Mouse (Mus musculus): Measurements from ENCODE around the gene Tiprl. TPM values are rescaled to one million over a fixed set of nuclear protein-coding genes. Genes with fewer than 3 reads are reported as not detected.
A peak's percentile ranks its signal among the peaks of the same experiment; 100 is the strongest.

Gene Tiprl
- polyA plus RNA-seq, 1 experiment, result 16.3 TPM

- DNase-seq, result peak; percentile 90
- Histone ChIP-seq H3K4me3 (replicated peaks; ENCODE audit: extremely low read depth, low read depth, low read length) (peak within 1 kb of the TSS; percentile 91), H3K4me1 (ENCODE audit: control insufficient read depth, insufficient read depth, low read length) (peaks cover 11% of the 10 kb centered on the region)
- under 1% methylated on average over 65 of the region's 69 CpGs for WGBS
- TF ChIP-seq POLR2A (IDR thresholded peaks at IDR 0.05; ENCODE audit: borderline replicate concordance, extremely low read depth, low read depth, low read length), result peak; percentile 68; the same call in 1 of the 2 replicates
- TF ChIP-seq CTCF (IDR thresholded peaks at IDR 0.05; ENCODE audit: insufficient read depth, low read length), result peak; percentile 39; the same call in 1 of the 2 replicates
Measured at GRCm38 (mm10) chr1:165193880-165194661, 42.7 kb downstream of the Tiprl start, which contains the start of gene Sft2d2. Gene Sft2d2 (minus strand): TSS chr1:165194438.

GRCm38 (mm10) chr1:165193426-165193825 is 43.4 kb downstream of the Tiprl start:
- 5% methylated on average over 7 of the region's 7 CpGs for WGBS
- TF ChIP-seq POLR2A (IDR thresholded peaks at IDR 0.05; ENCODE audit: borderline replicate concordance, extremely low read depth, low read depth, low read length), result no peak
- no peak for DNase-seq

GRCm38 (mm10) chr1:165192714-165193264 is 44.0 kb downstream of the Tiprl start:
- whole genome bisulfite sequencing, result 44% methylated on average over 10 of the region's 10 CpGs

More at GRCm38 (mm10) chr1:165193426-165193825, 43.4 kb downstream of the Tiprl start:
- peaks cover 16% of the 10 kb centered on the region for H3K4me1 ChIP-seq (ENCODE audit: control insufficient read depth, insufficient read depth, low read length)
- peak overlapping the region; percentile 91 for H3K4me3 ChIP-seq (replicated peaks; ENCODE audit: extremely low read depth, low read depth, low read length)

DNA sequence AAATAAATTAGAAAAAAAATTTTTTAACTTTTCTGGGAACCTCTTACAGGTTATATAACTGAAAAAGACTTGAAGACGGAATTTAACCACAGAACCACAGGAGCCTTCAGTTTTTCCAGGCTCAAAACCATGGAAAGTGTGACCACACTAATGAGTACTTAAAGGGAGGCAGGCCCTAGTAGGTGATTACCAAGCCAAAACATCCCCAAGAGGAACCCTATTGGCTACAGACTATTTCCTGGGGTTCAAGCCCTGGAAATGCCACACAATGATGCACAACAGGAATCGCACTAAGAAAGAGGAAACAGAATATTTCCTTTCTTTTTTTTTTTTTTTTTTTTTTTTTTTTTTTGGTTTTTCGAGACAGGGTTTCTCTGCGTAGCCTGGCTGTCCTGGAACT is 44.7 kb downstream of the Tiprl start:
- Histone ChIP-seq H3K4me3 (replicated peaks; ENCODE audit: extremely low read depth, low read depth, low read length) (no peak overlapping the region), H3K4me1 (ENCODE audit: control insufficient read depth, insufficient read depth, low read length) (peaks cover 16% of the 10 kb centered on the region)
- 35% methylated on average over 4 of the region's 4 CpGs for WGBS
- no peak for DNase-seq
- TF ChIP-seq POLR2A (IDR thresholded peaks at IDR 0.05; ENCODE audit: borderline replicate concordance, extremely low read depth, low read depth, low read length), result no peak
- no peak for TF ChIP-seq CTCF (IDR thresholded peaks at IDR 0.05; ENCODE audit: insufficient read depth, low read length)

More at GRCm38 (mm10) chr1:165192714-165193264, 44.0 kb downstream of the Tiprl start:
- TF ChIP-seq CTCF (IDR thresholded peaks at IDR 0.05; ENCODE audit: insufficient read depth, low read length), result no peak
- H3K4me3 ChIP-seq (replicated peaks; ENCODE audit: extremely low read depth, low read depth, low read length), result peak overlapping the region; percentile 19
- peaks cover 16% of the 10 kb centered on the region for H3K4me1 ChIP-seq (ENCODE audit: control insufficient read depth, insufficient read depth, low read length)
- DNase-seq, result no peak

GRCm38 (mm10) chr1:165191611-165192010 is 45.2 kb downstream of the Tiprl start:
- peak; percentile 19 for DNase-seq
- peak overlapping the region; percentile 29 for H3K4me3 ChIP-seq (replicated peaks; ENCODE audit: extremely low read depth, low read depth, low read length)
- 51% methylated on average over 13 of the region's 13 CpGs for WGBS

GRCm38 (mm10) chr1:165190571-165191273 is 46.1 kb downstream of the Tiprl start:
- DNase-seq, result no peak
- 84% methylated on average over 10 of the region's 10 CpGs for WGBS
- Histone ChIP-seq H3K4me1 (ENCODE audit: control insufficient read depth, insufficient read depth, low read length) (peaks cover 20% of the 10 kb centered on the region), H3K4me3 (replicated peaks; ENCODE audit: extremely low read depth, low read depth, low read length) (no peak overlapping the region)
- TF ChIP-seq POLR2A (IDR thresholded peaks at IDR 0.05; ENCODE audit: borderline replicate concordance, extremely low read depth, low read depth, low read length), result no peak
- TF ChIP-seq CTCF (IDR thresholded peaks at IDR 0.05; ENCODE audit: insufficient read depth, low read length), result no peak

More at GRCm38 (mm10) chr1:165191611-165192010, 45.2 kb downstream of the Tiprl start:
- H3K4me1 ChIP-seq (ENCODE audit: control insufficient read depth, insufficient read depth, low read length), result peaks cover 17% of the 10 kb centered on the region
- TF ChIP-seq POLR2A (IDR thresholded peaks at IDR 0.05; ENCODE audit: borderline replicate concordance, extremely low read depth, low read depth, low read length) (no peak), CTCF (IDR thresholded peaks at IDR 0.05; ENCODE audit: insufficient read depth, low read length) (no peak)

DNA sequence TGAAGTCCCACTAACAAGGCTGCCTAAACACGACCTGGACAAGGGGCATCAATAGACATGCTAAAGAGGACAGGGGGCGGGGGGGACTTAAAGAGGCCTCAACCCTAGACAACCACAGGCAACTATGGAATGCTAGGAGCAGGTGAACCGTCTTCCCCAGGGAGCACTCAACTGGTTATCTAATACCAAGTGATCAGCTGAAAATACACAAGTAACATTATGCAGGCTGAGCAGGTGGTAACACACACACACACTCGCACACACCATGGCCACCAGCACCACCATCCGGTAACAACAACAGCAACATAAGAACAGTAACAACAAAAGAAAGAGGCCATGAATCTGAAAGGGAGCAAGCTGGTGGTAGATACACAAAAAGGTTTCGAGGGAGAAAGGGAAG is 46.7 kb downstream of the Tiprl start:
- TF ChIP-seq CTCF (IDR thresholded peaks at IDR 0.05; ENCODE audit: insufficient read depth, low read length) (no peak), POLR2A (IDR thresholded peaks at IDR 0.05; ENCODE audit: borderline replicate concordance, extremely low read depth, low read depth, low read length) (no peak)
- Histone ChIP-seq H3K4me1 (ENCODE audit: control insufficient read depth, insufficient read depth, low read length) (peaks cover 18% of the 10 kb centered on the region), H3K4me3 (replicated peaks; ENCODE audit: extremely low read depth, low read depth, low read length) (no peak overlapping the region)
- 79% methylated on average over 6 of the region's 6 CpGs for WGBS
- no peak for DNase-seq

DNA sequence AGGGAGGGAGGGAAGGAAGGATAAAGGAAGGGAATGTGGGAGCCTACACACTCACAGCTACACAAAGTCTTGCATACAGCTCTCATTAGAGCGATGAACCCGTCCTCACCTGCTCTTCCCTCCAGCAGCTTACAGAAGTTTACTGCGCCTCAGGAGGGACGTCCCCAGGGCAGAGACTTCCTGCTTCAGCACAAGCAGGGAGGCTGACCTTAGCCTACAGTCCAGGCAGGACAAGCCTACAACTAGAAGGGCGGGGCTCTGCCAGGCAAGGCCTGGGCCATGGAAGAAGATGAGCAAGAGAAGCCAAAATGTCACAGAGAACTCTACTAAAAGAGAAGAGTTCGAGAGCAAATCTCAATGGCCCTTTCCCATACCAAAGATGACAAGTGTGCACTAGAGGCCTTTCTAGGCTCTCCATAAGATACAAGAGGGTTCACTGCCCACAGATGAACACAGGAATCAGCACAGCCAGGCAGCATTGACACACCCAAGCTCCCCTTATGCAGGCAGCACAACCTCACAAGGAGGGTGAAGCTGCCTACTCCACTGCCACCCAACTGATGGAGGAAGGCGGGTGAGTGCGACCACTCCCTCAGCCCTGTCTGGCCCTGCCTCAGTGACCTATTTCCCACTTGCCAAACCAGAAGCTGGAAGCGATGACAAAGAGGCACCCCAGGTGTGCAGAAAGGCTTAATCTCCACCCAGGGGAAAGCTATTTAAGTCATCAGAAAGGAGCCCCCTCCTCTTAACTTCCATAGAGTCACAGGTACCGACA is 47.8 kb downstream of the Tiprl start:
- peaks cover 15% of the 10 kb centered on the region for H3K4me1 ChIP-seq (ENCODE audit: control insufficient read depth, insufficient read depth, low read length)
- no peak overlapping the region for H3K4me3 ChIP-seq (replicated peaks; ENCODE audit: extremely low read depth, low read depth, low read length)
- TF ChIP-seq POLR2A (IDR thresholded peaks at IDR 0.05; ENCODE audit: borderline replicate concordance, extremely low read depth, low read depth, low read length) (no peak), CTCF (IDR thresholded peaks at IDR 0.05; ENCODE audit: insufficient read depth, low read length) (no peak)
- 61% methylated on average over 10 of the region's 10 CpGs for whole genome bisulfite sequencing
- DNase-seq, result no peak

- no peak overlapping the region for H3K4me3 ChIP-seq (replicated peaks; ENCODE audit: extremely low read depth, low read depth, low read length)
- peaks cover 15% of the 10 kb centered on the region for H3K4me1 ChIP-seq (ENCODE audit: control insufficient read depth, insufficient read depth, low read length)
- DNase-seq, result no peak
- TF ChIP-seq POLR2A (IDR thresholded peaks at IDR 0.05; ENCODE audit: borderline replicate concordance, extremely low read depth, low read depth, low read length) (no peak), CTCF (IDR thresholded peaks at IDR 0.05; ENCODE audit: insufficient read depth, low read length) (no peak)
- 74% methylated on average over 5 of the region's 5 CpGs for WGBS
Measured at GRCm38 (mm10) chr1:165187357-165187756, 49.4 kb downstream of the Tiprl start.

All from lung, adult 2 months (tissue).